Mouse (Mus musculus) heart, postnatal 0 days (tissue): ENCODE results near the gene Fzd10. TPM values are rescaled to one million over a fixed set of nuclear protein-coding genes. Genes with fewer than 3 reads are reported as not detected.

Experiments
- ATAC-seq: fragments of 200-750 bp; cut with Nextera tagmentation; 2 replicates; pipeline ENCODE4 v1.8.0; 2017; ENCODE audit warnings: low read depth, moderate number of reproducible peaks, moderate library complexity; ENCODE audit not compliant: insufficient read depth
- DNase-seq: peaks from one replicate; pipeline ENCODE4 v3.0.0-alpha.2; 2016; ENCODE audit warnings: low spot score
- H3K27ac ChIP-seq: fragments of 300-500 bp; sonication (generic); 2 replicates; pipeline ENCODE4 v1.5.1; 2014; ENCODE audit warnings: low read depth, mild to moderate bottlenecking
- H3K27me3 ChIP-seq: fragments of 300-500 bp; sonication (generic); 2 replicates; pipeline ENCODE4 v1.6.1; 2014; ENCODE audit warnings: low read length, mixed read lengths; ENCODE audit not compliant: control insufficient read depth, insufficient read depth
- H3K36me3 ChIP-seq: fragments of 300-500 bp; sonication (generic); replicated peaks from 2 replicates; pipeline ENCODE4 v1.6.1; 2014; ENCODE audit warnings: low read length, mixed read lengths; ENCODE audit not compliant: control insufficient read depth, insufficient read depth
- H3K4me1 ChIP-seq: fragments of 300-500 bp; sonication (generic); 2 replicates; pipeline ENCODE4 v1.6.1; 2014; ENCODE audit warnings: antibody characterized with exemption; ENCODE audit not compliant: control insufficient read depth, insufficient read depth
- H3K4me2 ChIP-seq: fragments of 300-500 bp; sonication (generic); 2 replicates; pipeline ENCODE4 v1.6.1; 2014; ENCODE audit warnings: low read depth, mild to moderate bottlenecking, low read length, moderate library complexity
- H3K4me3 ChIP-seq: fragments of 300-500 bp; sonication (generic); 2 replicates; pipeline ENCODE4 v1.5.1; 2014; ENCODE audit warnings: low read depth, low read length
- H3K9ac ChIP-seq: fragments of 300-500 bp; sonication (generic); replicated peaks from 2 replicates; pipeline ENCODE4 v1.6.1; 2014; ENCODE audit warnings: low read depth, low read length, mixed read lengths
- H3K9me3 ChIP-seq: fragments of 300-500 bp; sonication (generic); replicated peaks from 2 replicates; pipeline ENCODE4 v1.6.1; 2016; ENCODE audit warnings: low read length; ENCODE audit not compliant: control insufficient read depth
- CTCF ChIP-seq: IDR thresholded peaks from 2 replicates; pipeline ENCODE4 v1.5.1; 2016; ENCODE audit warnings: antibody characterized with exemption, control low read depth, low read depth
- EP300 ChIP-seq: IDR thresholded peaks from 2 replicates; pipeline ENCODE4 v1.6.1; 2016; ENCODE audit warnings: antibody characterized with exemption, low read depth
- WGBS: fragments of 180-500 bp; shearing (Covaris S2); extraction: QIAGEN DNeasy Blood & Tissue Kit; methylation state at CpG from one replicate; pipeline ENCODE4 v1.1.7; 2014; 5-methylcytosine and 5-hydroxymethylcytosine counted together
- polyA plus RNA-seq: library from polyadenylated mRNA; unstranded; fragments of >200 nt; fragmentation: Nextera tagmentation; extraction: Ambion mirVana; gene quantifications from 2 replicates; pipeline ENCODE4 v1.2.1, GENCODE M21; 2015
- total RNA-seq: library from RNA; depleted of rRNA; stranded (reverse); fragments of >200 nt; gene quantifications from 2 replicates; pipeline ENCODE4 v1.2.3, GENCODE M21; 2014; ENCODE audit warnings: low replicate concordance

Gene Fzd10
- total and polyA plus RNA-seq, 2 experiments from 2014 or later = 0.04 to 7.3 TPM

GRCm38 (mm10) chr5:128636648-128637047, 36.0 kb downstream of the Fzd10 start:
- DNase-seq (no peak), ATAC-seq (no peak)
- no peak overlapping the region for H3K4me3 ChIP-seq
- H3K9me3 ChIP-seq = no peaks in the 10 kb centered on the region
- WGBS = 85% methylated on average over 9 of the region's 9 CpGs
- H3K27me3 ChIP-seq = no peaks in the 10 kb centered on the region
- H3K4me2 ChIP-seq = no peak overlapping the region
- H3K27ac ChIP-seq = no peak overlapping the region
- no peaks in the 10 kb centered on the region for H3K36me3 ChIP-seq
- H3K4me1 ChIP-seq = no peaks in the 10 kb centered on the region
- no peak for TF ChIP-seq EP300
- no peak for TF ChIP-seq CTCF
- H3K9ac ChIP-seq = no peak overlapping the region

DNA sequence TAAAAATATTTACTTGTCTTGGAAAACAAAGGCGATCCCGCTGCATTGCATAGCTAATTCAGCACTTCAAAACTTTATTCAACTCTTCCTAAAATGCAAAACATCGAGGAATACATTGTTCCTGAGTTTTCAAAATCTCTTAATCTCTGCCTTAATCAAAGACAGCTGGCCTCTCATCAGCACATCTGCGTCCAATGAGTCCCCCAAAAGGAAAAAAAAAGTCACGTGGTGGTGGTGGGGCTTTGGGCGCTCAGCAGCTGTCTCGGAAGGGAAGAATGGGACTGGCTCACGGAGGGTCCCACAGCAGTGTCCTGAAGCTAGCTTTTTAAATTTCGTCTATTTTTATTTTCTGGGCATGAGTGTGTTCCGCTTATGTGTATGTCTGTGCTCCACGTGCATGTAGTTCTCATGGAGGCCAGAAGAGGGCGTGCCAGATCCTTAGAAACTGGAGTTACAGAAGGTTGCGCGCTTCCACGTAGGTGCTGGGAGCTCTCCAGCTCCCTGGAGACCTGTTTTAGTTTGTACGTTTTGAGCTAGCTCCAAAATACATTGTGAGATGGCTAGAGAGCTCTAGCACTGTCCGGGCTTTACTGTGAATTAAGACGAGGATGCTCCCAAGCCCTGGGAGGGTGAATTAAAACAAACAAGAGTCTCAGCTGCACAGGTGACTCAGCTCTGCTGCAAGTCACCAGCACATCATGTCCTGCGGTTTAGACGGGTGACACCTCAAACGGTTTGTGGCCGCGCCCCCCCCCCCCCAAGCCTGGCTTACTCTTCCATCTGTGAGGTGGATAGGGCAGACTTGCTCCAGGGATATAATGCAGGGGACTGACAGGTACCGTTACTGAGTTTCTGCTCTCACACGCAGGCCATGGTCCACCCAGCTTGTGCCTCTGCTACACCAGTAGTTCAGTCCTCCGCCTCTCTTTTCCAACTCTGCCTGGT, 36.7 kb downstream of the Fzd10 start:
- 81% methylated on average over 26 of the region's 26 CpGs for WGBS
- H3K4me3 ChIP-seq = no peak overlapping the region
- no peak overlapping the region for H3K4me2 ChIP-seq
- TF ChIP-seq EP300 = no peak
- no peak for TF ChIP-seq CTCF
- DNase-seq = no peak
- H3K27ac ChIP-seq = no peak overlapping the region; the same call in 1 of the 2 replicates
- H3K27me3 ChIP-seq = no peaks in the 10 kb centered on the region
- H3K4me1 ChIP-seq = no peaks in the 10 kb centered on the region
- no peaks in the 10 kb centered on the region for H3K9me3 ChIP-seq
- H3K36me3 ChIP-seq = no peaks in the 10 kb centered on the region
- H3K9ac ChIP-seq = no peak overlapping the region
- ATAC-seq = no peak

GRCm38 (mm10) chr5:128638716-128639115, 38.1 kb downstream of the Fzd10 start:
- WGBS = 53% methylated on average over 9 of the region's 9 CpGs
- H3K4me3 ChIP-seq = no peak overlapping the region
- H3K4me2 ChIP-seq = no peak overlapping the region
- no peak overlapping the region; the same call in 1 of the 2 replicates for H3K27ac ChIP-seq
- no peaks in the 10 kb centered on the region for H3K27me3 ChIP-seq
- no peaks in the 10 kb centered on the region for H3K9me3 ChIP-seq
- H3K36me3 ChIP-seq = no peaks in the 10 kb centered on the region
- ATAC-seq (no peak), DNase-seq (no peak)
- H3K9ac ChIP-seq = no peak overlapping the region
- no peak for TF ChIP-seq CTCF
- TF ChIP-seq EP300 = no peak
- no peaks in the 10 kb centered on the region for H3K4me1 ChIP-seq

DNA sequence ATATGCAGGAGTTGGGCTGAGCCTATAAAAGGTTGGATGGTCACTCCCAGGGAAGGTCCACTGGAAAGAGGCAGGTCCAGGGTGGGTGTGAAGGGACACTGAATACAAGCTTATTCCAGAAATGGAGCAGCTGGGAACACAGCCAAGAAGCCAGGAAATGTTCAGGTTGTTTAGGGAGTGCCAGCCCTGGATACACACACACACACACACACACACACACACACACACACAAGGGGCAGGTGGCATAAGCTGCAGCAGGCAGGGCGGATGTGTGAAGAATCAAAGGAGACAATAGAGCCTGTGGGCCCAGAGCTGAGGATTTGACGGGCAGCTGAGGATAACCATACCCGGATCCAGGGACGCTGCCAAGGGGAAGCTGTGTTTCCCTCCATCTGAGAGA, 42.4 kb downstream of the Fzd10 start:
- Histone ChIP-seq H3K4me3 (no peak overlapping the region), H3K4me1 (no peaks in the 10 kb centered on the region)
- no peak for ATAC-seq

DNA sequence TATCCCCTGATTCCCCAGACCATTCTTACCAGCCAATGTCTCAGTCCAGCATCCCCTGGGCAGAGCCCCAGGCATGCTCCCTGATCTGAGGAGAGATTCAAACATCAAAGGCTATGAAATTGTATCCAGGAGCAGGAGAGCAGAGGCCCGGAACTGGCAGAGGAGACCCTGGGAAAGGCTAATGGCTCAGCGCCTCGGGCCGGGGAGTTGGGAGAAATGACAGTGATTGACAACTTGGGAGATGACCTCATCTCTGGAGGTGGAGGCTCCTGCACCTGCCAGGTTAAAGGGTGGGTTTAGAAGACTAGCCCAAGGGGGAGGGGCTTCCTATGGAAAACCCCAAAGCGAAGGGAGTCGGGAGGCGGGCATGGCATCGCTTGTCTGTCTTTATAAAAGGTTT, 45.1 kb downstream of the Fzd10 start:
- no peak overlapping the region for H3K27ac ChIP-seq
- H3K36me3 ChIP-seq = no peaks in the 10 kb centered on the region
- no peaks in the 10 kb centered on the region for H3K9me3 ChIP-seq
- no peak overlapping the region for H3K4me2 ChIP-seq
- TF ChIP-seq CTCF (no peak), EP300 (no peak)
- no peak overlapping the region for H3K4me3 ChIP-seq
- H3K4me1 ChIP-seq = no peaks in the 10 kb centered on the region
- no peaks in the 10 kb centered on the region for H3K27me3 ChIP-seq
- ATAC-seq (no peak), DNase-seq (no peak)
- H3K9ac ChIP-seq = no peak overlapping the region
- 74% methylated on average over 8 of the region's 8 CpGs for WGBS

More for the DNA sequence above, 42.4 kb downstream of the Fzd10 start:
- Histone ChIP-seq H3K4me2 (no peak overlapping the region), H3K9me3 (no peaks in the 10 kb centered on the region), H3K27me3 (no peaks in the 10 kb centered on the region), H3K9ac (no peak overlapping the region), H3K27ac (no peak overlapping the region), H3K36me3 (no peaks in the 10 kb centered on the region)
- TF ChIP-seq EP300 (no peak), CTCF (no peak)
- no peak for DNase-seq
- 56% methylated on average over 4 of the region's 4 CpGs for WGBS
